Mouse (Mus musculus) adrenal gland, postnatal 14 days (tissue): ENCODE measurements around the gene Tnrc18. TPM values are rescaled to one million over a fixed set of nuclear protein-coding genes. Genes with fewer than 3 reads are reported as not detected.
"Not testable (repeated sequence)": the region's sequence is repeated elsewhere in the genome, so short reads cannot be mapped to it uniquely, and the experiment has no call there.

ENCODE experiments used
- DNase-seq: peaks from one replicate; pipeline ENCODE4 v3.0.0; 2021; ENCODE audit warnings: mixed read lengths
- long read RNA-seq, 2 experiments: library from polyadenylated mRNA; stranded (forward); transcript quantifications; one replicate each; pipeline ENCODE4 v2.0.0; 2021
- total RNA-seq: library from RNA; stranded (reverse); gene quantifications from 2 replicates; pipeline ENCODE4 v1.2.3, GENCODE M21; 2021

The Tnrc18 gene
- total RNA-seq, result 86.0 and 91.0 TPM in 2 replicates
- long read RNA-seq, experiment 1, full-length matches to known transcripts, result 1 of 7 reads
- long read RNA-seq, experiment 1, partial matches to known transcripts, result 3 of 7 reads
- long read RNA-seq, experiment 1, other reads (novel, unspliced or antisense), result 3 of 7 reads
- long read RNA-seq, experiment 2, partial matches to known transcripts, result 4 of 6 reads
- long read RNA-seq, experiment 2, other reads (novel, unspliced or antisense), result 2 of 6 reads

GRCm38 (mm10) chr5:142817524-142818434 is at the start of gene Tnrc18:
Tnrc18 (minus strand) TSS chr5:142817662.
- peak; percentile 99 for DNase-seq

DNA sequence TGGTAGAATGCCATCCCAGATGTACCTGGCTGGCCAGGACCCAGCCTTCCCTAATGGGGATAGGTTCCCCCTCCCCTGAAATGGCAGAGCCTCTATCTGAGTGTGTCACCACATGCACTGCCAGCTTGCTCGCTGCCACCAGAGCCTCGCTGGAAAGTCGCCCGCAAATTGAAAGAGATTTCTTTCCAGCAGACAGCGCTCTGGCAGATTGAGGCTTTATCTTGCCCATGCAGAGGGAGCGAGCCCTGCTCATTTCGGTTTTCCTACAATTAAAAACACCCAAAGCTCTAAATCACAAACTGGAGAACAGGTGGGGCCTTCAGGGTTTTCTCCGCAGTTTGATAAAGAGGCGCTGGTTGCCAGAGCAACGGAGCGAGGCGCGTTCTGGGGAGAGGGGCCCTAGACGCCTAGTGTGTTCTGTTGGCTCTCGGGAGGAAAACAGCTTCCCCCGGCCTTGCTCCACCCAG is 40.3 kb upstream of the Tnrc18 start:
- DNase-seq, result peak; percentile 63

DNA sequence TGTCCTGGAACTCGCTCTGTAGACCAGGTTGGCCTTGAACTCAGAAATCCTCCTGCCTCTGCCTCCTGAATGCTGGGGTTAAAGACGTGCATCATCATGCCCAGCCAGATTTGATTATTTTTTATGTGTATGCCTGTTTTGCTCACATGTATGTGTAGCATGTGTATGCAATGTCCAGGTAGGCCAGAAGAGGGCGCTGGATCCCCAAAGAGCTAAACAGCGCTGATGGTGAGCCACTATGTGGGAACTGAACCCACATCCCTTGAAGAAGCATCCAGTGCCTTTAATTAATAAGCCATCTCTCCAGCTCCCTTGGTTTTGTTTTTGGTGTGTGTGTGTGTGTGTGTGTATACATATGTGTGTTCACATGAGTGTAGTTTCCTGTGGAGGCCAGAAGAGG is 38.9 kb upstream of the Tnrc18 start:
- no peak for DNase-seq

- peak; percentile 71 for DNase-seq
These were observed 37.4 kb upstream of the Tnrc18 start for GRCm38 (mm10) chr5:142854877-142855276.

GRCm38 (mm10) chr5:142853585-142853984 is 36.1 kb upstream of the Tnrc18 start:
- no peak for DNase-seq

- no peak for DNase-seq
These were observed 34.2 kb upstream of the Tnrc18 start for GRCm38 (mm10) chr5:142851681-142852049.

- no peak for DNase-seq
These were observed 33.6 kb upstream of the Tnrc18 start for GRCm38 (mm10) chr5:142850916-142851680.

DNA sequence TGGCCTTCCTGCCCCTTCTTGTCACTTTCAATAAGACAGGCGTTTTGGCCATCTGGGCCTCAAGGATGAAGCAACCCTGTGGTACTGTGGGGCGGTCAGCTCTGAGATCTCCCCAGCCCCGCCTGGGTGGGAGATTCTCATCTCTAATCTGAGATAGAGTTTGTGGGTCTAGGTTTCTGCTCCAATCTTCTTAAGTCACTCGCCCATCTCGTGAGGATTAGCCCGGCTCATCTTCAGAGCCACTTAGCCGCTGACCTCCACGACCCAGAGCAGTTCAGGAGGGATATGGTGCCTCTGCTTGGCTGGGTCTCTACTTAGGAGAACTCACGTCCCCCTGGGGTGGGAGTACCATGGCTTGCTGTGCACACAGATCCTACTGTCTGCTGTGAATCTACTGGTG is 33.0 kb upstream of the Tnrc18 start:
- DNase-seq, result no peak

DNA sequence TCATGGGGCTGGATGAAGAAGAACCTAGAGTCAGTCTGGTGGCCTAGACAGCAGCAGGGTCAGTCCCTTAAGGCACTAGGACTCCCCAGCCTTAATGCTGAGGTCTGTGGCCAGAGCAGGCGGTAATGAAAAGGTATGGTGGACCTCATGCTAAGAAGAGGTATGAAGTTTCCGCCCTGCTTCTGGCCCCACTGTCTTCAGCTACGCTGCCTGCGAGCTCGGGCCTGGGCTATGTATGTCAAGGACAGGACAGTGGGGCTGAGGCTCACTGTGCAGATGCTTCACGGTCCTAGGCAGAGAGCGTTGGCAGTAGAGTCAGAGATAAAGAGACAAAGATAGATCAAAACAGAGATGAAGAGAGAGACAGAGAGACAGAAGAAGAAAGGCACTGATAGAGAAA is 31.4 kb upstream of the Tnrc18 start:
- no peak for DNase-seq

GRCm38 (mm10) chr5:142848149-142848548 is 30.7 kb upstream of the Tnrc18 start:
- DNase-seq, result no peak

- peak; percentile 73 for DNase-seq
These were observed 27.0 kb upstream of the Tnrc18 start for GRCm38 (mm10) chr5:142844467-142844866.

- peak; percentile 40 for DNase-seq
These were observed 24.7 kb upstream of the Tnrc18 start for GRCm38 (mm10) chr5:142842137-142842642.

DNA sequence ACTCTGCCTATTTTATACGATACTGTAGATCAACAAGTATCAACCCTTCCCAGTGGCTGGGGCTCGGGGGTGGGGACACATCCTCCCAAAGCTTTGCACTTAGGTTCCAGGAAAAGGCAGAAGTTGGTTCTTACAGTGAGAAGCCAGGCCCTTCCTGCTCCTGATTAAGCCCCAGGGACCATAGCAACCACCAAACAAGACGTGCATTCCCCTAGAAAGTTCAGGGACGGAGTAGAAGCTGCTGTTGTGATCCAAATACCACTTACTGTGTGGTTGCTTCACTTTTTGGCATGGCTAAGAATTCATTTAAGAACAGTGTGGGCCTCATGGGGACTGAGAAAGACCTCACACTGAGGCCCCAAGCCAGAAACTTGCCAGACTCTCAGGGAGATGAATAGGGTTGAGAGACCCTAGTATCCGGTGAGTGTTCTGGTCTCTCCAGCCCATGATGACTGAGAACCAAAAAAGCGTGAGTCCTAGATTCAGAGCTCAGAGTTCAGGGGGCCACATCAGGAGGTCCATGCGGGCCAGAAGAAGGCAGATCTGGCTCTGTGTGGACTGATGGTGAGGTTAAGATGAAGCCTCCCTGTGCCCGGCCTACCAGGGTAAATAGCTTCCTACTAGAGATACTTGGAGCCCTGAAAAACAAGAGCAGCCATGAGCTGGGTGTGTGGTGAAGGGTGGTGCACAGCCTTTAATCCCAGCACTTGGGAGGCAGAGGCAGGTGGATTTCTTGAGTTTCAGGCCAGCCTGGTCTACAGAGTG is 24.1 kb upstream of the Tnrc18 start:
- peak; percentile 64 for DNase-seq

- DNase-seq, result not testable (repeated sequence)
These were observed 20.0 kb upstream of the Tnrc18 start for GRCm38 (mm10) chr5:142837427-142837826.

GRCm38 (mm10) chr5:142836891-142837290 is 19.4 kb upstream of the Tnrc18 start:
- DNase-seq, result no peak

DNA sequence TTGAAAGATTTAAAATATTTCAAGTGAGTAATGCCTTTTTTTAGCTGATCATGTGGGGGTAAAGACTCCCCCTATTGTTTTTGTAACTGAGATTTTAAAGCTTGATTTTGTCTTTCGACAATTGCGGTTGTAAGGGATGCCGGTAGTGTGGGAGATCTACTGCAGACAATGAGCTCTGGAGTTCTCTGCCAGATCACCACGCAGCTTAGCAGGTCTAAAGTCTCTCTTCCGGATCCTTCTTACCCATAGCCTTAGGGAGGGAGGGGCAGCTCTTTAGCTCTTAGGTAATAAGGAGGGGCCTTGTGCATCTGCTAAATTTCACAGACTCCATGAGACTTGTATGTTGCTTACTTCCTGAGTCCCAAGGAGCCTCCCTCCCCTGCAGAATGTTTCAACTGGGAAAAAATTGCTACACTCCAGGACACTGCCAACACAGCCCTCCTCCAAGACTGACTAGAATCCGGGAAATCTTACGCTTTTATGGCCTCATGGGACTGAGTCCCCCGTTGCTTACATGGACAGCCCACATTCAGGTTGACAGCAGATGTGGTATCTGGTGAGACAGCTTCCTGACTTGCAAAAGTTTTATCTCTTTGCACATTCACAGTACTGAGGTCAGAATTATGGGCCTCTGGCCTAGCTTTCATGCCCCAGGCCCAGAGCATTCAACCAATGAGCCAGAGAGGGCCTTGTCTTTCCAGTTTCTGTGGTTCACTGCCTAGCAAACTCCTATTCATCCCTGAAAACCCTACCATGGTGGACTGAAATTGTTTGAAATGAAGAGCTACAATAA is 16.4 kb upstream of the Tnrc18 start:
- no peak for DNase-seq

GRCm38 (mm10) chr5:142826131-142826530 is 8.7 kb upstream of the Tnrc18 start:
- no peak for DNase-seq

- no peak for DNase-seq
These were observed 8.2 kb upstream of the Tnrc18 start for GRCm38 (mm10) chr5:142825665-142826064.

DNA sequence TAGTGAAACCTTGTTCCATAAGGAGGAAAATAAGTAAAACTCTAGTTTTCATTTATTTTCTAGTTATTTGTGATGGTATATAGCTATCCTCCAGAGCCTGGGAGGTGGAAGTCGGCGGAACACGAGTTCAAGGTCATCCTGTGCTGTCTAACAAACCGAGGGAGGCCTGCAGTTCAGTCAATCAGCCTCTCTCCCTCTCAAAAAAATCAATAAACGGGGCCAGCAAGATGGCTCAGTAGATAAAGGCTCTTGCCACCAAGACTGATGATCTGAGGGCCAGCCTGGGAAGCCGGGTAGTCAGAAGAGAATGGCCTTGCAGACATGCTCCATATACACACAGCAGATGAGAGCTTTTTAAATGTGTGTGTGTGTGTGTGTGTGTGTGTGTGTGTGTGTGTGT is 6.6 kb upstream of the Tnrc18 start:
- DNase-seq, result peak; percentile 49
